Mouse (Mus musculus): Measurements from ENCODE around the gene Crtc1.

DNA sequence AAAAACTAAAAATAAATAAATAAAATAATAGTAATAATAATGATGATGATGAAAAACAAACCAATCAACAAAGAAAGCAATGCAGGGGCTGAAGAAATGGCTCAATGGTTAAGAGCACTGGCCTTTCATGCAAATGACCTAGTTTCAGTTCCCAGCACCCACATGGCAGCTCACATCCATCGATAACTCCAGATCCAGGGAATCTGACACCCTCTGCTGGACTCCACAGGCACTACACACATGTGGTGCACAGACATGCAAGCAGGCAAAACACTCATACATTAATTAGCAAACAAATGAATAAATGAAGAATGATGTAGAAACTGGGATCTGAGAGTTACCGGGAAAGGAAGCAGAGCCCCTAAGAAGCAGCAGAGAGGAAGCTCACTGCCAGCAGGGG lies 20.3 kb upstream of the Crtc1 start:
- TF ChIP-seq MAFK (IDR thresholded peaks at IDR 0.05; ENCODE audit: insufficient read depth, low read depth, low read length) (no peak), ZC3H11A (IDR thresholded peaks at IDR 0.05; ENCODE audit: borderline replicate concordance, low read depth, low read length) (no peak), CHD2 (IDR thresholded peaks at IDR 0.05; ENCODE audit: low read depth, low read length) (no peak)
